ENCODE assay signal across 13 mouse cellular contexts in the genomic region with DNA sequence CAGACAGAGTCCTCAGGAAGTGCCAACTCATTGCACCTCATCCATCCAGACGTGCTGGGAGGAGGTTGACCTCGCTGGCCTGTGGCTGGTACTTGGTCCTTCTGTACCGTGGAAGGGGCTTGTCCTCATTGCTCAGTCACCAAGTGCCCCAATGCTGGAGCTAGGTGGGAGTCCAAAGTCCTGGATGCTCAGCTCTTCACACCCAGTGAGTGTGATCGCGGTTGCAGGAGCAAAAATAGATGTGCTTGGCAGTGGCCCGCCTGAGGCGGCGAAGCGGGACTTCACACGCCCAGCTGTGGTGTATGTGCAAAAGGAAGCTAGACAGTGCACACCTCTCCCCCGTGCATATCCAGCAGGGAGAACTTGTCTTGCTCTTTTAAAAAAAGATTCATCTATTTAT. TPM values are rescaled to one million over a fixed set of nuclear protein-coding genes. Genes with fewer than 3 reads are reported as not detected.
"Had no signal": no experiment of that assay in that cellular context is flagged by ENCODE, and none has a peak within 500 bp of the region (broad histone marks: within the 10 kb centered on the region; RNA-seq: fewer than 3 reads in every experiment).

No protein-coding gene starts in this region.

- ATAC-seq: intestine, embryonic 16.5 days; midbrain, embryonic 16.5 days had no signal

- H3K9ac ChIP-seq: limb, embryonic 12.5 days; liver, embryonic 13.5 days; midbrain, embryonic 12.5 days; neural tube, embryonic 13.5 days had no signal

- DNase-seq: liver; liver, embryonic 13.5 days; lung, adult 18-20 months; right cerebral cortex, postnatal 25 days; thymus, adult 18-20 months; thymus, postnatal 25 days had no signal

- H3K27ac ChIP-seq: layer of hippocampus, adult 2 months; limb, embryonic 12.5 days; liver, embryonic 13.5 days; midbrain, embryonic 12.5 days; neural tube, embryonic 13.5 days had no signal

- H3K27me3 ChIP-seq: limb, embryonic 12.5 days; liver, embryonic 13.5 days; neural tube, embryonic 13.5 days had no signal

- H3K36me3 ChIP-seq: limb, embryonic 12.5 days; liver, embryonic 13.5 days; midbrain, embryonic 12.5 days; neural tube, embryonic 13.5 days had no signal

- H3K4me2 ChIP-seq: limb, embryonic 12.5 days; liver, embryonic 13.5 days; midbrain, embryonic 12.5 days; neural tube, embryonic 13.5 days had no signal

- H3K4me3 ChIP-seq: layer of hippocampus, adult 2 months; limb, embryonic 12.5 days; liver, embryonic 13.5 days; midbrain, embryonic 12.5 days; neural tube, embryonic 13.5 days had no signal

- H3K9me3 ChIP-seq: midbrain, embryonic 12.5 days; neural tube, embryonic 13.5 days had no signal

- H3K4me1 ChIP-seq: neural tube, embryonic 13.5 days had no signal

RNA-seq across cellular contexts. Expression of gene Ocm, which starts 16.7 kb away (rescaled TPM):
- polyA plus RNA-seq: intestine, embryonic 16.5 days; limb, embryonic 12.5 days; liver, embryonic 13.5 days; midbrain, embryonic 12.5 days; midbrain, embryonic 16.5 days; neural tube, embryonic 13.5 days; urinary bladder, adult 2 months had no signal
